8 mouse cellular contexts compared by ENCODE assay signal in the genomic region with DNA sequence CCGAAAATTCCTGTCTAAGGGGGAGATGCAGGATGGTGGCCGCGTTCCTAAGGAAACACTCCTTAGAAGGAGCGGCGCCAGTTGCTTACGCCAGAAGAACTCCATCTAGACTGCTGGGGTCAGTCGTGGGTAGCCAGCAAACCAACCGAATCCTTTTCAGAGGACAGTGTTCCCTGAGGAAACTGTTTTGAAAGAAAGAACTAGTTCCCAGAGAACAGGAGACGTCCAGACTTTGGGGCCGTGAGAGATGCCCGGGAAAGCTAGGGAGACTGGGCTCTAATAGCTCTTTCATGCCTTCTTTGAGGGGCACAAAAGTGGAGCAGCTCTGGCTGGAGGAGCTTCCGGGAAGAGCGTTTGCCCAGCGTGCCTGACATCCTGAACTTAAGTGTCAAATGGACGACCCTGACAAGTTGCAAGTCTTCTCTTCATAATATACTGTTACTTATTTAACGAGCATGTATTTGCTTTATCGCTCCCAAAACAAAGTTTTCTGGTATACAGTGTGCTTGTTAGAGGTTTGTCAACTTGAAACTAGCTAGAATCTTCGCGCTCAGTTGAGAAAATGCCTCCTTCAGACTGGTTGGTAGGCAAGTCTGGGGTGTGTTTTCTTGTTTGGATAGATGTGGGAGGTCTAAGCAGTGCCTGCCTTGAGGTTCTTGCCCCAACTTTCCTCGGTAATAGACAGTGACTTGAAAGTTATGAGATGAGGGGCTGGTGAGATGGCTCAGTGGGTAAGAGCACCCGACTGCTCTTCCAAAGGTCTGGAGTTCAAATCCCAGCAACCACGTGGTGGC. TPM values are rescaled to one million over a fixed set of nuclear protein-coding genes. Genes with fewer than 3 reads are reported as not detected.
DNase-seq lines count a peak whose midpoint lies in the region; ATAC-seq and TF ChIP-seq lines count a peak whose summit lies in the region.

No protein-coding gene starts in this region.

- no peaks in the 10 kb centered on the region for H3K79me2 ChIP-seq in heart, adult 2 months (replicated peaks; ENCODE audit: control insufficient read depth, insufficient read depth, low read length)

- intact Hi-C loops in heart, adult 2 months (cut with DNase I), result loop anchor here (2.0 kb wide), 1 partner anchor 42 kb away; the partner anchor contains the start of genes Fam186b and Prpf40b

- TF ChIP-seq POLR2A in heart, adult 2 months (IDR thresholded peaks at IDR 0.05; ENCODE audit: insufficient read depth, low read depth, low read length), result no peak

- H3K4me3 ChIP-seq in heart, adult 2 months, result peak overlapping the region; percentile 89
- peak overlapping the region; percentile 66 for H3K4me3 ChIP-seq in heart, postnatal 0 days (ENCODE audit: low read depth, low read length)
- H3K4me3 ChIP-seq in lung, postnatal 0 days (ENCODE audit: low read depth, low read length), result peak overlapping the region; percentile 60

- H3K9me3 ChIP-seq in heart, postnatal 0 days (replicated peaks; ENCODE audit: control insufficient read depth, low read length), result no peaks in the 10 kb centered on the region
- no peaks in the 10 kb centered on the region for H3K9me3 ChIP-seq in lung, postnatal 0 days (ENCODE audit: low read length)

- H3K27me3 ChIP-seq in heart, adult 2 months (ENCODE audit: control insufficient read depth, insufficient read depth, low read length), result no peaks in the 10 kb centered on the region
- no peaks in the 10 kb centered on the region for H3K27me3 ChIP-seq in heart, postnatal 0 days (ENCODE audit: control insufficient read depth, insufficient read depth, low read length)
- H3K27me3 ChIP-seq in lung, postnatal 0 days (replicated peaks; ENCODE audit: insufficient read depth, low read length), result no peaks in the 10 kb centered on the region

- no peak for DNase-seq in heart, adult 2 months
- DNase-seq in heart, adult 18-20 months, result no peak
- DNase-seq in urinary bladder, postnatal 14 days (ENCODE audit: low spot score), result peak; percentile 70
- no peak for DNase-seq in urinary bladder, postnatal 10 days (ENCODE audit: low spot score)
- DNase-seq in heart, postnatal 0 days (ENCODE audit: low spot score), result no peak
- peak; percentile 92 for DNase-seq in lung, postnatal 0 days (ENCODE audit: low spot score)
- no peak for DNase-seq in yolk sac, embryonic 10.5 days (ENCODE audit: low spot score)
- no peak for DNase-seq in cerebellum, postnatal 25 days

- no peaks in the 10 kb centered on the region for H3K36me3 ChIP-seq in heart, adult 2 months (ENCODE audit: control insufficient read depth, insufficient read depth, low read length)
- H3K36me3 ChIP-seq in heart, postnatal 0 days (replicated peaks; ENCODE audit: control insufficient read depth, insufficient read depth, low read length), result peaks cover 7% of the 10 kb centered on the region
- H3K36me3 ChIP-seq in lung, postnatal 0 days (ENCODE audit: insufficient read depth, low read length), result peaks cover 6% of the 10 kb centered on the region; the same call in 1 of the 2 replicates

- peak; percentile 41 for TF ChIP-seq CTCF in heart, adult 2 months (IDR thresholded peaks at IDR 0.05)
- TF ChIP-seq CTCF in heart, postnatal 0 days (IDR thresholded peaks at IDR 0.05; ENCODE audit: low read depth), result no peak
- TF ChIP-seq CTCF in lung, postnatal 0 days (IDR thresholded peaks at IDR 0.05), result peak; percentile 46

- TF ChIP-seq EP300 in heart, adult 2 months (IDR thresholded peaks at IDR 0.05; ENCODE audit: insufficient read depth, low read depth, low read length), result no peak
- TF ChIP-seq EP300 in heart, postnatal 0 days (IDR thresholded peaks at IDR 0.05; ENCODE audit: low read depth), result no peak
- TF ChIP-seq EP300 in lung, postnatal 0 days (IDR thresholded peaks at IDR 0.05), result 0 out of 2 replicates have a peak, but pooled peaks have one; percentile 3

- H3K4me1 ChIP-seq in heart, adult 2 months (ENCODE audit: control insufficient read depth, insufficient read depth, low read length), result peaks cover 2% of the 10 kb centered on the region; the same call in 1 of the 2 replicates
- H3K4me1 ChIP-seq in heart, postnatal 0 days (ENCODE audit: control insufficient read depth, insufficient read depth), result peaks cover 37% of the 10 kb centered on the region
- no peaks in the 10 kb centered on the region for H3K4me1 ChIP-seq in lung, postnatal 0 days (ENCODE audit: insufficient read depth, low read depth, low read length)

- WGBS in heart, adult 2 months, result 3% methylated on average over 22 of the region's 22 CpGs
- 2% methylated on average over 22 of the region's 22 CpGs for WGBS in heart, postnatal 0 days
- WGBS in lung, postnatal 0 days, result 4% methylated on average over 22 of the region's 22 CpGs

- H3K27ac ChIP-seq in heart, adult 2 months, result peak overlapping the region; percentile 99
- peak overlapping the region; percentile 98 for H3K27ac ChIP-seq in heart, postnatal 0 days (ENCODE audit: low read depth)
- peak overlapping the region; percentile 94 for H3K27ac ChIP-seq in lung, postnatal 0 days (ENCODE audit: low read length)

- peak overlapping the region; percentile 45 for H3K9ac ChIP-seq in heart, adult 2 months (ENCODE audit: low read depth, low read length)
- peak overlapping the region; percentile 60 for H3K9ac ChIP-seq in heart, postnatal 0 days (replicated peaks; ENCODE audit: low read depth, low read length)
- H3K9ac ChIP-seq in lung, postnatal 0 days (replicated peaks; ENCODE audit: low read depth), result peak overlapping the region; percentile 34; the same call in 1 of the 2 replicates

- ATAC-seq in heart, postnatal 0 days (ENCODE audit: insufficient read depth, low read depth), result peak; percentile 31
- ATAC-seq in lung, postnatal 0 days, result peak; percentile 71

- H3K4me2 ChIP-seq in heart, postnatal 0 days (ENCODE audit: low read depth, low read length), result peak overlapping the region; percentile 79
- H3K4me2 ChIP-seq in lung, postnatal 0 days (replicated peaks; ENCODE audit: low read depth, low read length), result peak overlapping the region; percentile 72

RNA-seq across cellular contexts. Expression of gene Mcrs1, which starts 0.8 kb away (rescaled TPM):
- 10 to 100 TPM; 44.2 to 52.3 TPM for total RNA-seq in heart, adult 2 months (2021)
- 62.1 and 67.1 TPM in 2 replicates for polyA plus RNA-seq in heart, adult 2 months (2012; rRNA removed)
- total RNA-seq in heart, adult 18-20 months (2021), result 10 to 100 TPM; 37.3 to 40.1 TPM
- 211 and 235 TPM in 2 replicates for total RNA-seq in heart, postnatal 0 days (2014; rRNA removed; ENCODE audit: low replicate concordance)
- polyA plus RNA-seq in heart, postnatal 0 days (2015; fragmentation: Nextera tagmentation; extraction: Ambion mirVana), result 128 and 141 TPM in 2 replicates
- polyA plus RNA-seq in lung, postnatal 0 days (2015; fragmentation: Nextera tagmentation; extraction: Ambion mirVana), result 96.9 and 102 TPM in 2 replicates

RNA-seq across cellular contexts. Expression of gene Kcnh3, which starts 27.9 kb away (rescaled TPM):
- total RNA-seq in heart, adult 2 months (2021), result under 1 TPM; 0.05 to 0.08 TPM
- 0.23 and 0.37 TPM in 2 replicates for polyA plus RNA-seq in heart, adult 2 months (2012; rRNA removed)
- under 1 TPM in 1 of 2 experiments, not detected in 1; 0.15 TPM for total RNA-seq in heart, adult 18-20 months (2021)
- total RNA-seq in heart, postnatal 0 days (2014; rRNA removed; ENCODE audit: low replicate concordance), result 0.19 and 2.0 TPM in 2 replicates
- polyA plus RNA-seq in heart, postnatal 0 days (2015; fragmentation: Nextera tagmentation; extraction: Ambion mirVana), result 0.07 and 0.08 TPM in 2 replicates
- 0.21 and 0.63 TPM in 2 replicates for polyA plus RNA-seq in lung, postnatal 0 days (2015; fragmentation: Nextera tagmentation; extraction: Ambion mirVana)

RNA-seq across cellular contexts. Expression of gene Prpf40b, which starts 42.3 kb away (rescaled TPM):
- total RNA-seq in heart, adult 2 months (2021), result 10 to 100 TPM; 18.9 to 23.4 TPM
- polyA plus RNA-seq in heart, adult 2 months (2012; rRNA removed), result 39.5 and 39.7 TPM in 2 replicates
- 10 to 100 TPM; 18.2 to 19.4 TPM for total RNA-seq in heart, adult 18-20 months (2021)
- 25.4 and 26.9 TPM in 2 replicates for total RNA-seq in heart, postnatal 0 days (2014; rRNA removed; ENCODE audit: low replicate concordance)
- polyA plus RNA-seq in heart, postnatal 0 days (2015; fragmentation: Nextera tagmentation; extraction: Ambion mirVana), result 27.4 and 29.3 TPM in 2 replicates
- polyA plus RNA-seq in lung, postnatal 0 days (2015; fragmentation: Nextera tagmentation; extraction: Ambion mirVana), result 37.1 and 39.9 TPM in 2 replicates

RNA-seq across cellular contexts. Expression of gene Fam186b, which starts 43.1 kb away (rescaled TPM):
- not detected for total RNA-seq in heart, adult 2 months (2021)
- 0.20 TPM in 1 of 2 replicates, not detected in the other for polyA plus RNA-seq in heart, adult 2 months (2012; rRNA removed)
- total RNA-seq in heart, adult 18-20 months (2021), result not detected
- total RNA-seq in heart, postnatal 0 days (2014; rRNA removed; ENCODE audit: low replicate concordance), result not detected in 2 replicates
- polyA plus RNA-seq in heart, postnatal 0 days (2015; fragmentation: Nextera tagmentation; extraction: Ambion mirVana), result 0.07 and 0.22 TPM in 2 replicates
- polyA plus RNA-seq in lung, postnatal 0 days (2015; fragmentation: Nextera tagmentation; extraction: Ambion mirVana), result 0.07 TPM in 1 of 2 replicates, not detected in the other

Comparison
In these comparisons a context has a peak if more than half of its experiments do, and no peak if none do; other contexts are left out.
1. DNase-seq: peak in urinary bladder, postnatal 14 days (single experiment) and lung, postnatal 0 days (single experiment); none in heart, adult 2 months (0 of 2), heart, adult 18-20 months (0 of 2), urinary bladder, postnatal 10 days (single experiment), heart, postnatal 0 days (single experiment), yolk sac, embryonic 10.5 days (single experiment) and cerebellum, postnatal 25 days (0 of 2).
2. Peak in every context shown above with its lines, with median percentiles within 50 percentile points of each other: H3K27ac ChIP-seq, H3K4me3 ChIP-seq and H3K9ac ChIP-seq.